Mouse (Mus musculus) CH12F3 (cell line): Measurements from ENCODE around the gene Qk.

Source experiments
- in situ Hi-C: fragments of 300-500 bp; cut with MboI; formaldehyde crosslinking; loops from 2 replicates; pipeline ENCODE4 v1.14.3; 2020; ENCODE audit warnings: low sequenced_read_pairs

The Qk gene

GRCm38 (mm10) chr17:10319685-10320455 is at the start of gene Qk:
TSS of gene Qk (minus strand) at chr17:10319854.
- in situ Hi-C loops, result no loop called here

- in situ Hi-C loops, result no loop called here
These were observed 47.4 kb upstream of the Qk start for GRCm38 (mm10) chr17:10367044-10367443.

- in situ Hi-C loops, result no loop called here
These were observed 46.9 kb upstream of the Qk start for GRCm38 (mm10) chr17:10366577-10366976.

- in situ Hi-C loops, result no loop called here
These were observed 46.1 kb upstream of the Qk start for GRCm38 (mm10) chr17:10365501-10366482.

- in situ Hi-C loops, result no loop called here
These were observed 43.5 kb upstream of the Qk start for GRCm38 (mm10) chr17:10363151-10363550.

- in situ Hi-C loops, result no loop called here
These were observed 42.2 kb upstream of the Qk start for GRCm38 (mm10) chr17:10361882-10362291.

GRCm38 (mm10) chr17:10360738-10361137 is 41.1 kb upstream of the Qk start:
- in situ Hi-C loops, result no loop called here

GRCm38 (mm10) chr17:10359466-10359865 is 39.8 kb upstream of the Qk start:
- in situ Hi-C loops, result no loop called here

- in situ Hi-C loops, result no loop called here
These were observed 37.7 kb upstream of the Qk start for GRCm38 (mm10) chr17:10357348-10357747.

- in situ Hi-C loops, result no loop called here
These were observed 36.6 kb upstream of the Qk start for GRCm38 (mm10) chr17:10356294-10356693.

- in situ Hi-C loops, result no loop called here
These were observed 36.1 kb upstream of the Qk start for GRCm38 (mm10) chr17:10355746-10356145.

GRCm38 (mm10) chr17:10338286-10338685 is 18.6 kb upstream of the Qk start:
- in situ Hi-C loops, result no loop called here

- in situ Hi-C loops, result no loop called here
These were observed 16.9 kb upstream of the Qk start for GRCm38 (mm10) chr17:10336558-10336957.

- in situ Hi-C loops, result no loop called here
These were observed 16.3 kb upstream of the Qk start for GRCm38 (mm10) chr17:10335809-10336499.

- in situ Hi-C loops, result no loop called here
These were observed 15.5 kb upstream of the Qk start for GRCm38 (mm10) chr17:10334957-10335690.

GRCm38 (mm10) chr17:10334481-10334880 is 14.8 kb upstream of the Qk start:
- in situ Hi-C loops, result no loop called here

- in situ Hi-C loops, result no loop called here
These were observed 13.7 kb upstream of the Qk start for GRCm38 (mm10) chr17:10333321-10333720.

GRCm38 (mm10) chr17:10332127-10332526 is 12.5 kb upstream of the Qk start:
- in situ Hi-C loops, result no loop called here

GRCm38 (mm10) chr17:10329461-10329860 is 9.8 kb upstream of the Qk start:
- in situ Hi-C loops, result no loop called here

- in situ Hi-C loops, result no loop called here
These were observed 9.0 kb upstream of the Qk start for GRCm38 (mm10) chr17:10328544-10329100.
